Mouse (Mus musculus): ENCODE measurements around the gene Olfr920. TPM values are rescaled to one million over a fixed set of nuclear protein-coding genes. Genes with fewer than 3 reads are reported as not detected.

Gene Olfr920
- not detected for total RNA-seq (2021)
- long read RNA-seq, experiment 1, result 0 reads
- long read RNA-seq, experiment 2, result 0 reads

DNA sequence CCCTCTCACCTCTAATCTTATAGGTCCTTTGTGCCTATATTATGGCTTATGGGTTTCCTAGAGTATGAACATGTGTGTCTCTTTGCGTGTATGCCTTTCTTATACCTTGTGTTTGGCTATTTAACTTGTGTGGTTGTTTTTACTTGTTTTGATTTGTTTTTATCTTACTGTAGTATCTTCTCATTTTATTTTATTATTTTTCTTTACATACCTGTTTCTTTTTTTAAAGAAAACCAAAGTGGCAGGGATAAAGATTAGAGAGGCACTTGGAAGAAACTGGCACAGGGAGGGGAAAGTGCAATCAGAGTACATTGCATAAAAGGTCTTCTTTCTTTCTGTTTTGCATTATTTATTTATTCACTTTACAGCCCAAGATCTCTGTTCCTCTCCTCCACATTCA, at the start of gene Olfr920:
TSS of gene Olfr920 (plus strand) at position 301 of the 400 bp plus-strand sequence.
- TF ChIP-seq CTCF (IDR thresholded peaks at IDR 0.05), result no peak
- Histone ChIP-seq H3K4me3 (no peak within 1 kb of the TSS), H3K27ac (no peak within 1 kb of the TSS)
- intact Hi-C loops (cut with DNase I), result no loop called here
- no peak for DNase-seq (ENCODE audit: extremely low spot score in 1 of 2, low spot score in 2 of 2)

GRCm38 (mm10) chr9:38718102-38718501, 34.0 kb upstream of the Olfr920 start, which contains the start of gene Vwa5a:
Gene Vwa5a, plus strand, starts transcription at chr9:38718268.
- DNase-seq (ENCODE audit: extremely low spot score in 1 of 2, low spot score in 2 of 2), result no peak

GRCm38 (mm10) chr9:38718927-38719441, 33.1 kb upstream of the Olfr920 start:
- no peak for TF ChIP-seq CTCF (IDR thresholded peaks at IDR 0.05)
- intact Hi-C loops (cut with DNase I), result no loop called here
- peak overlapping the region; percentile 59 for H3K4me3 ChIP-seq
- H3K27ac ChIP-seq, result no peak overlapping the region
- DNase-seq (ENCODE audit: extremely low spot score in 1 of 2, low spot score in 2 of 2), result no peak

More at GRCm38 (mm10) chr9:38718102-38718501, 34.0 kb upstream of the Olfr920 start, which contains the start of gene Vwa5a:
- peak within 1 kb of the TSS; percentile 59 for H3K4me3 ChIP-seq
- no peak for TF ChIP-seq CTCF (IDR thresholded peaks at IDR 0.05)
- 0 out of 2 replicates have a peak within 1 kb of the TSS, but pooled peaks have one; percentile 13 for H3K27ac ChIP-seq
- intact Hi-C loops (cut with DNase I), result no loop called here

- no peak for DNase-seq (ENCODE audit: extremely low spot score in 1 of 2, low spot score in 2 of 2)
- TF ChIP-seq CTCF (IDR thresholded peaks at IDR 0.05), result no peak
- intact Hi-C loops (cut with DNase I), result no loop called here
- Histone ChIP-seq H3K4me3 (no peak overlapping the region), H3K27ac (no peak overlapping the region)
Observed at GRCm38 (mm10) chr9:38724044-38724443, 28.1 kb upstream of the Olfr920 start.

DNA sequence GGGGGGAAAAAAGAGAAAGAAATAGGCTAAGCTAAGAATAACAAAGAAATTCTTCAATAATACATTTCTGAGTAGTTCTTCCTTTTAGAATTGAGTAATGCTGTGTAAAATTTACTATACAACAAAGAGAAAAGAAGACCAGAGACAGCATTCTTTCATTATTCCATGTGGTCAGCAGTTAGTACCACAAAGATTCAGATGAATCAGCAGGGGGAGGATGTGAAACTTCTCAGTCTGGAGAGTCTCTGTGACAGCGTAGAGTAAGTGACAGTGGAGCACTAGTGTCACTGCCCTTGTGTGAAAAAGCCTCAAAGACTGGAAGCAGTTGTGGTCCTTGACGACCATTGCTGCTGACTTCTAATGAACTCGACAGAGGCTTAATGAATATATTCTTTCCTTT, 23.9 kb upstream of the Olfr920 start:
- intact Hi-C loops (cut with DNase I), result no loop called here
- H3K4me3 ChIP-seq, result no peak overlapping the region
- no peak for DNase-seq (ENCODE audit: extremely low spot score in 1 of 2, low spot score in 2 of 2)
- no peak for TF ChIP-seq CTCF (IDR thresholded peaks at IDR 0.05)
- H3K27ac ChIP-seq, result no peak overlapping the region

GRCm38 (mm10) chr9:38741408-38741807, 10.7 kb upstream of the Olfr920 start:
- Histone ChIP-seq H3K27ac (no peak overlapping the region), H3K4me3 (no peak overlapping the region)
- TF ChIP-seq CTCF (IDR thresholded peaks at IDR 0.05), result no peak
- intact Hi-C loops (cut with DNase I), result no loop called here
- no peak for DNase-seq (ENCODE audit: extremely low spot score in 1 of 2, low spot score in 2 of 2)

- no peak for DNase-seq (ENCODE audit: extremely low spot score in 1 of 2, low spot score in 2 of 2)
- Histone ChIP-seq H3K27ac (no peak overlapping the region), H3K4me3 (no peak overlapping the region)
- intact Hi-C loops (cut with DNase I), result no loop called here
- TF ChIP-seq CTCF (IDR thresholded peaks at IDR 0.05), result no peak
Observed at GRCm38 (mm10) chr9:38744619-38745315, 7.3 kb upstream of the Olfr920 start.

DNA sequence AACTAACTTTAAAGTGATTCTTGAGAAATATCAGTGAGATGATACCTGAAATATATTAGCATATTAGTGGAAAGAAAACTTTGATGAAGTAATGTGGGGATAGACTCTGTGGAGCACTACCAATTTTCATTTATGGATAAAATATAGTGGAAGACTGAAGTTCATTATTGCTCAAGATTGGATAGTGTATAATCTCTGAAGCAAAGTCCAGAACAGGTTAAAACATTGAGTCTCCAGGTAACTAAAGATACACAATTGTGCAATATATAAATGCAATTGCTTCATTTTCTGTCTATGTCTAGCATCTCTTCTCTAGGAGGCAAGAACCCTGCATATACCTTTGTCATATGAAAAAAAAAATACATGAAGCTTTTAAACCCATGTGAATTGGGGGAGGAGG, 20.7 kb downstream of the Olfr920 start, which contains the start of gene Olfr921:
TSS of gene Olfr921 (plus strand) at position 301 of the 400 bp plus-strand sequence.
- no peak for DNase-seq (ENCODE audit: extremely low spot score in 1 of 2, low spot score in 2 of 2)
- Histone ChIP-seq H3K27ac (no peak within 1 kb of the TSS), H3K4me3 (no peak within 1 kb of the TSS)
- intact Hi-C loops (cut with DNase I), result no loop called here
- TF ChIP-seq CTCF (IDR thresholded peaks at IDR 0.05), result no peak

DNA sequence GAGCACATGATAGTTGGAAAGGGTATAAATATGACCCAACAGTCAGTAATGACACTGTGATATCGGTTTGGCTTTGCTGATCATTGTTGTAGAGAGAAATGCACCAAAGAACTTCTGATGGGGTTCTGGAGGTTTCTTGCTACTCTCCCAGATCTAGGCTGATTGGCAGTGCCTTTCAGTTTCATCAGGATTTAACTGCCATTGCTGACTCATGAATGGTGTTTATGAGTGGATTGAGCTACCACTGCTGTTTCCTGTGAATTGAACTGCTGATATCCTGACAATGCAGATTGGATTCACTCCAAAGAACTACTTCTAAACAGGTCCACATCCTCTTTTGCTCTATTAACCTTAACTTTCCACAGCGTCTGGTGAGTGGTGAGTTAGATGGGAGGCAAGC, 40.6 kb downstream of the Olfr920 start:
- no peak for DNase-seq (ENCODE audit: extremely low spot score in 1 of 2, low spot score in 2 of 2)
- no peak overlapping the region for H3K27ac ChIP-seq
- intact Hi-C loops (cut with DNase I), result no loop called here
- TF ChIP-seq CTCF (IDR thresholded peaks at IDR 0.05), result no peak
- no peak overlapping the region for H3K4me3 ChIP-seq

DNA sequence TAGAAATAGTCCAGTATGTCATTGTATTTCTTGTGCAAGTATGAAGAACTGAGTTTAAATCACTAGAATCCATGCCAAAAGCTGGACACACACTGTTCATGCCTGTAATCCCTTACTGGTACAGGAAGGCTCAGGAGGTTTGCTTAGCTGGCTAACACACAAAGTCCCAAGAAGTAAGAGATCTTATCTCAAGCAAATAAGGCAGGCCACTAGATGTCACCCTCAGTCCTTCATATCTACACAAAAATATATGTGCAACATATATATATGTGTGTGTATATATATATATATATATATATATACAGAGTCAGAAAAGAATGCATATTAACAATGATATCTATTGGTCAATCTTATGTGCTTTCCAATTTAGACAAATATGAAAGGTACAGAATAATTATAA, 53.6 kb downstream of the Olfr920 start:
- DNase-seq (ENCODE audit: extremely low spot score in 1 of 2, low spot score in 2 of 2), result peak in 1 of 2 experiments; percentile 14
- H3K27ac ChIP-seq, result no peak overlapping the region
- no peak overlapping the region for H3K4me3 ChIP-seq
- TF ChIP-seq CTCF (IDR thresholded peaks at IDR 0.05), result peak; percentile 56
- intact Hi-C loops (cut with DNase I), result loop anchor here (5.0 to 10.0 kb wide), 3 partner anchors 309 to 807 kb away; partner anchors contain the start of genes Olfr148 and Olfr957

Other genes with a start within 250 kb of the Olfr920 start
- gene Olfr911-ps1, start 230.7 kb upstream of the Olfr920 start, total RNA-seq (2021), result not detected
- not detected for gene Olfr910, start 214.4 kb upstream of the Olfr920 start, total RNA-seq (2021)
- not detected for gene Olfr912, start 172.1 kb upstream of the Olfr920 start, total RNA-seq (2021)
- not detected for gene Olfr913, start 159.5 kb upstream of the Olfr920 start, total RNA-seq (2021)
- gene Olfr914, start 147.2 kb upstream of the Olfr920 start, total RNA-seq (2021), result not detected
- gene Olfr916, start 92.4 kb upstream of the Olfr920 start, total RNA-seq (2021), result not detected
- gene Olfr917, start 86.5 kb upstream of the Olfr920 start, total RNA-seq (2021), result not detected
- not detected for gene Olfr918, start 77.7 kb upstream of the Olfr920 start, total RNA-seq (2021)
- not detected for gene Olfr919, start 48.6 kb upstream of the Olfr920 start, total RNA-seq (2021)
- gene Vwa5a, start 34.0 kb upstream of the Olfr920 start, total RNA-seq (2021), result 1 to 10 TPM; 7.6 to 9.1 TPM
- not detected for gene Olfr921, start 20.8 kb downstream of the Olfr920 start, total RNA-seq (2021)
- not detected for gene Olfr922, start 62.3 kb downstream of the Olfr920 start, total RNA-seq (2021)
- not detected for gene Olfr923, start 74.2 kb downstream of the Olfr920 start, total RNA-seq (2021)
- not detected for gene Olfr924, start 92.2 kb downstream of the Olfr920 start, total RNA-seq (2021)
- not detected for gene Olfr26, start 102.8 kb downstream of the Olfr920 start, total RNA-seq (2021)
- gene Olfr926, start 124.8 kb downstream of the Olfr920 start, total RNA-seq (2021), result not detected
- gene Olfr930, start 177.5 kb downstream of the Olfr920 start, total RNA-seq (2021), result not detected
- not detected for gene Olfr933, start 220.0 kb downstream of the Olfr920 start, total RNA-seq (2021)
- gene Olfr934, start 236.0 kb downstream of the Olfr920 start, total RNA-seq (2021), result not detected
- not detected for gene Olfr935, start 247.4 kb downstream of the Olfr920 start, total RNA-seq (2021)

All from left cerebral cortex, adult 2 months (tissue).